Mouse (Mus musculus): ENCODE results near the gene Nectin1.

DNA sequence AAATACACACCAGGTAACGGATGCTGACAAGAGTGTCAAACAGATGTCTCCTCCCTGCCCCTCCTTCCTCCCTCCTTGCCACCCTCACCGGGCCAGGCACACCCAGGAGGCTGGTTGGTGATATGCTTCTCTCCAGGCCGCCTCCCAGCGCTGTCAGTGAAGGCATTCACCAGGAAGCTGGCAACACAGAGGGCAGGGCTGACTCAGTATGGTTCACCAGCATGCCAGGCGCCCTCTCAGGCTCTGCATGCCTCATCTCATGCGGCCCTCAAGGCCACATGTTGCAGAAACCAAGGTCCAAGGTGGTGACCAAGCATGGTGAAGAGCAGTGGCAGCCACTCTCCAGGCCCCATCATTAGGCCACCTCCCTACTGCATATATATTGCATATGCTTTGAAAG is 11.9 kb upstream of the Nectin1 start:
- no peak for TF ChIP-seq CTCF (IDR thresholded peaks at IDR 0.05; ENCODE audit: low read depth)
- TF ChIP-seq EP300 (IDR thresholded peaks at IDR 0.05; ENCODE audit: low read depth) = no peak

Measured in liver, embryonic 14.5 days (tissue).